Mouse (Mus musculus): Measurements from ENCODE around the gene Pde3a.

- TF ChIP-seq EP300 (IDR thresholded peaks at IDR 0.05; ENCODE audit: insufficient read depth, low read depth, low read length): no peak
- no peak for TF ChIP-seq CTCF (IDR thresholded peaks at IDR 0.05)
- TF ChIP-seq POLR2A (IDR thresholded peaks at IDR 0.05; ENCODE audit: insufficient read depth, low read depth, low read length): no peak
These were observed 62.5 kb downstream of the Pde3a start for GRCm38 (mm10) chr6:141311615-141312014.
